Mouse (Mus musculus): ENCODE data around the gene Aebp1. TPM values are rescaled to one million over a fixed set of nuclear protein-coding genes. Genes with fewer than 3 reads are reported as not detected.
A peak's percentile ranks its signal among the peaks of the same experiment; 100 is the strongest.

Aebp1 gene
- polyA plus RNA-seq (2012; rRNA removed): 6.6 and 18.7 TPM in 2 replicates

- DNase-seq (ENCODE audit: low read depth): peak; percentile 24
- TF ChIP-seq CTCF (IDR thresholded peaks at IDR 0.05; ENCODE audit: borderline replicate concordance, extremely low read depth, insufficient read depth, insufficient read length) (no peak), POLR2A (IDR thresholded peaks at IDR 0.05; ENCODE audit: borderline replicate concordance, extremely low read depth, insufficient read depth, insufficient read length, poor library complexity, severe bottlenecking) (no peak)
Measured at GRCm38 (mm10) chr11:5861678-5862393, at the start of gene Aebp1. Gene Aebp1 (plus strand): TSS chr11:5861947.

GRCm38 (mm10) chr11:5813381-5813780 lies 48.4 kb upstream of the Aebp1 start:
- TF ChIP-seq POLR2A (IDR thresholded peaks at IDR 0.05; ENCODE audit: borderline replicate concordance, extremely low read depth, insufficient read depth, insufficient read length, poor library complexity, severe bottlenecking) (no peak), CTCF (IDR thresholded peaks at IDR 0.05; ENCODE audit: borderline replicate concordance, extremely low read depth, insufficient read depth, insufficient read length) (no peak)
- DNase-seq (ENCODE audit: low read depth): no peak

GRCm38 (mm10) chr11:5819223-5819622 lies 42.5 kb upstream of the Aebp1 start:
- TF ChIP-seq CTCF (IDR thresholded peaks at IDR 0.05; ENCODE audit: borderline replicate concordance, extremely low read depth, insufficient read depth, insufficient read length): no peak
- TF ChIP-seq POLR2A (IDR thresholded peaks at IDR 0.05; ENCODE audit: borderline replicate concordance, extremely low read depth, insufficient read depth, insufficient read length, poor library complexity, severe bottlenecking): no peak
- no peak for DNase-seq (ENCODE audit: low read depth)

- no peak for DNase-seq (ENCODE audit: low read depth)
- no peak for TF ChIP-seq POLR2A (IDR thresholded peaks at IDR 0.05; ENCODE audit: borderline replicate concordance, extremely low read depth, insufficient read depth, insufficient read length, poor library complexity, severe bottlenecking)
- no peak for TF ChIP-seq CTCF (IDR thresholded peaks at IDR 0.05; ENCODE audit: borderline replicate concordance, extremely low read depth, insufficient read depth, insufficient read length)
Measured at GRCm38 (mm10) chr11:5825432-5825831, 36.3 kb upstream of the Aebp1 start.

- no peak for DNase-seq (ENCODE audit: low read depth)
- TF ChIP-seq POLR2A (IDR thresholded peaks at IDR 0.05; ENCODE audit: borderline replicate concordance, extremely low read depth, insufficient read depth, insufficient read length, poor library complexity, severe bottlenecking) (no peak), CTCF (IDR thresholded peaks at IDR 0.05; ENCODE audit: borderline replicate concordance, extremely low read depth, insufficient read depth, insufficient read length) (no peak)
Measured at GRCm38 (mm10) chr11:5827931-5828330, 33.8 kb upstream of the Aebp1 start.

GRCm38 (mm10) chr11:5828509-5829191 lies 33.1 kb upstream of the Aebp1 start:
- DNase-seq (ENCODE audit: low read depth): no peak
- TF ChIP-seq CTCF (IDR thresholded peaks at IDR 0.05; ENCODE audit: borderline replicate concordance, extremely low read depth, insufficient read depth, insufficient read length): no peak
- TF ChIP-seq POLR2A (IDR thresholded peaks at IDR 0.05; ENCODE audit: borderline replicate concordance, extremely low read depth, insufficient read depth, insufficient read length, poor library complexity, severe bottlenecking): no peak

- DNase-seq (ENCODE audit: low read depth): no peak
- no peak for TF ChIP-seq CTCF (IDR thresholded peaks at IDR 0.05; ENCODE audit: borderline replicate concordance, extremely low read depth, insufficient read depth, insufficient read length)
- TF ChIP-seq POLR2A (IDR thresholded peaks at IDR 0.05; ENCODE audit: borderline replicate concordance, extremely low read depth, insufficient read depth, insufficient read length, poor library complexity, severe bottlenecking): no peak
Measured at GRCm38 (mm10) chr11:5829327-5829726, 32.4 kb upstream of the Aebp1 start.

GRCm38 (mm10) chr11:5834506-5834905 lies 27.2 kb upstream of the Aebp1 start:
- DNase-seq (ENCODE audit: low read depth): no peak
- TF ChIP-seq POLR2A (IDR thresholded peaks at IDR 0.05; ENCODE audit: borderline replicate concordance, extremely low read depth, insufficient read depth, insufficient read length, poor library complexity, severe bottlenecking): no peak
- TF ChIP-seq CTCF (IDR thresholded peaks at IDR 0.05; ENCODE audit: borderline replicate concordance, extremely low read depth, insufficient read depth, insufficient read length): no peak

- TF ChIP-seq POLR2A (IDR thresholded peaks at IDR 0.05; ENCODE audit: borderline replicate concordance, extremely low read depth, insufficient read depth, insufficient read length, poor library complexity, severe bottlenecking) (no peak), CTCF (IDR thresholded peaks at IDR 0.05; ENCODE audit: borderline replicate concordance, extremely low read depth, insufficient read depth, insufficient read length) (no peak)
- DNase-seq (ENCODE audit: low read depth): no peak
Measured at GRCm38 (mm10) chr11:5835057-5835456, 26.7 kb upstream of the Aebp1 start.

GRCm38 (mm10) chr11:5836126-5836525 lies 25.6 kb upstream of the Aebp1 start:
- DNase-seq (ENCODE audit: low read depth): peak; percentile 55
- TF ChIP-seq POLR2A (IDR thresholded peaks at IDR 0.05; ENCODE audit: borderline replicate concordance, extremely low read depth, insufficient read depth, insufficient read length, poor library complexity, severe bottlenecking) (no peak), CTCF (IDR thresholded peaks at IDR 0.05; ENCODE audit: borderline replicate concordance, extremely low read depth, insufficient read depth, insufficient read length) (peak; percentile 27; the same call in 1 of the 2 replicates)

- peak; percentile 96 for DNase-seq (ENCODE audit: low read depth)
- TF ChIP-seq CTCF (IDR thresholded peaks at IDR 0.05; ENCODE audit: borderline replicate concordance, extremely low read depth, insufficient read depth, insufficient read length) (peak; percentile 70), POLR2A (IDR thresholded peaks at IDR 0.05; ENCODE audit: borderline replicate concordance, extremely low read depth, insufficient read depth, insufficient read length, poor library complexity, severe bottlenecking) (no peak)
Measured at GRCm38 (mm10) chr11:5837251-5838246, 24.2 kb upstream of the Aebp1 start, which contains the start of gene Polm. Gene Polm (minus strand): TSS chr11:5838016.
